Mouse (Mus musculus) layer of hippocampus, postnatal 25 days (tissue): ENCODE data around the gene Sgf29. TPM values are rescaled to one million over a fixed set of nuclear protein-coding genes. Genes with fewer than 3 reads are reported as not detected.

ENCODE experiments used
- DNase-seq, 2 experiments: peaks; one replicate each; pipeline ENCODE4 v3.0.0; 2022; ENCODE audit warnings: mixed read lengths in 2 of 2, low spot score in 1 of 2; ENCODE audit errors: extremely low spot score in 1 of 2
- total RNA-seq, 2 experiments: library from RNA; stranded (reverse); gene quantifications; 2 replicates each; pipeline ENCODE4 v1.2.3; 2021

Sgf29 gene
- total RNA-seq, 2 experiments from 2014 or later = 30.5 to 35.1 TPM

GRCm38 (mm10) chr7:126636733-126637520, 12.2 kb upstream of the Sgf29 start:
- peak in 1 of 2 experiments; percentile 22 for DNase-seq

GRCm38 (mm10) chr7:126642545-126643243, 6.4 kb upstream of the Sgf29 start:
- DNase-seq = no peak

DNA sequence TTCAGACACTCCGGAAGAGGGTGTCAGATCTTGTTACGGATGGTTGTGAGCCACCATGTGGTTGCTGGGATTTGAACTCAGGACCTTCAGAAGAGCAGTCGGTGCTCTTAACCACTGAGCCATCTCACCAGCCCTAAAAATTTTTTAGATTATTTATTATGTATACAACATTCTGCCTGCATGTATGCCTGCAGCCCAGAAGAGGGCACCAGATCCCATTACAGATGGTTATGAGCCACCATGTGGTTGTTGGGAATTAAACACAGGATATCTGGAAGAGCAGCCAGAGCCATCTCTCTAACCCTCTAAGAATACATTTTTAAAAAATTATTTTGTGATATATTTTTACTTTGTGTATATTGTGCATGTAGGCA, 5.9 kb upstream of the Sgf29 start:
- DNase-seq = peak in 1 of 2 experiments; percentile 22

DNA sequence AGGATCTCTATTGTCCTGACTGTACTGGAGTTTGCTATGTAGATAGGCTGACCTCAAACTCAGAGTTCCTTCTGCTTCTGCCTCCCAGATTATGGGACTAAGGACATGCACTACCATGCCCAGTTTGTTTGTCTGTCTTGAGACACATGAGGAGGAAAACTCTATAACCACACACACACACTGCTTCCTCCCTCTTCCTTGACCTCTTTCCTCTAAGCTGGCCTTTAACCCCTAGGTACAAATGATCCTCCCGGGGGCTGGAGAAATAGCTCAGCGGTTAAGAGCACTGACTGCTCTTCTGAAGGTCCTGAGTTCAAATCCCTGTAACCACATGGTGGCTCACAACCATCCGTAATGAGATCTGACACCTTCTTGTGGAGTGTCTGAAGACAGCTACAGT, 4.8 kb upstream of the Sgf29 start:
- no peak for DNase-seq

GRCm38 (mm10) chr7:126644914-126645313, 4.2 kb upstream of the Sgf29 start:
- DNase-seq = no peak

DNA sequence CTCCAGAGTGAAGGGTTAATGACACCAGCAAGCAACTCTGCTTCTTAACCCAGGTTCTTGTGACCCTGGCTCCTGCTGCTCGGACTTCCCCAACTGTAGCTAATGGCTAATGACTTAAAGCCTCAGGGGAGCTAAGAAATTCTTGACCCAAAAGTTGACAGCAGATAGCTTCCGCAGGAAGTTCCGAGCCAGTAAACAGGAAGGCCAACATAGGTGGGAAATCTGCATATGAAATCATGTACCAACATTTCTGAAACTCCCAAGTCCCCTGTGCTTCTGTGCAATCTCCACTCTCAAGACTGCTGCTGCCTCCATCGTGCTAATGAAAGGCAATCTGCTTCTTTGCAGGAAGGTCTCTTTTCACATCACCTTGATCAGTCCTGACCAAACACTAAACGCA, 3.4 kb upstream of the Sgf29 start:
- DNase-seq = no peak

DNA sequence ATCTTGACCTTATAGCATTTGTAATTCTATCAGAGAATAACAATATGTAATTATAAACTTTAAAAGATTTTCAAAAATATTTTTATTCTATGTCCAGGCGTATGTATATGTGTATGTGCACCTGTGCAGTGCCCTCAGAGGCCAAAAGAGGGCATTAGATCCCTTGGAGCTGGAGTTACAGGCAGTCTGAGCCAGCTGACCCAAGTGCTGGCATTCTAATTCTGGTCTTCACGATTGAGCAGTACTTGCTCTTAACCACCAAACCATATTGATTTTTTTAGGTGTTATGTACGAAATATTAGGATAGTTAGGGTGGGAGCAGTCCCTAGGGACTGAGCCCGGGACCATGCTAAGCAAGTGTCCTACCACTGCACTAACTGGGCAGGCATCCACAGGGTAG, 623 bp upstream of the Sgf29 start:
- DNase-seq = no peak

DNA sequence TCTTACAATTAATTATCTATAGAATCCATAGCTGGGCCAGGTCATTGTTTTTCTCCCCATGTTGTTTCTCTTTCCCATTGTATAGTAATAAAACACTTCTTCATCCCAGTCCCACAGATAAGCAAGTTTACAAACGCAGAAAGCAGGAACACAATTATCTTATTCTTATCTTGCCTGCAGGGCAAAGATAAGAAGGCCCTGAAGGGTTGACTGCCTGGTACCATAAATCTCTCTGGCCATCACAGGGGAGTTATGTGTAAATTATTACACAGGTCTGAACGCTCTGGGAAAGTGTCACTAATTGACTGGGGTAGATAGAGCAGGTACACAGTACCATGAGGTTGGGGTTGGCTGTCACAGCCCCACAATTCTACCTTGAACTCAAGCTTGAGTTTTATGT, 1.7 kb downstream of the Sgf29 start:
- DNase-seq = no peak

GRCm38 (mm10) chr7:126653991-126654390, 4.9 kb downstream of the Sgf29 start:
- no peak for DNase-seq

DNA sequence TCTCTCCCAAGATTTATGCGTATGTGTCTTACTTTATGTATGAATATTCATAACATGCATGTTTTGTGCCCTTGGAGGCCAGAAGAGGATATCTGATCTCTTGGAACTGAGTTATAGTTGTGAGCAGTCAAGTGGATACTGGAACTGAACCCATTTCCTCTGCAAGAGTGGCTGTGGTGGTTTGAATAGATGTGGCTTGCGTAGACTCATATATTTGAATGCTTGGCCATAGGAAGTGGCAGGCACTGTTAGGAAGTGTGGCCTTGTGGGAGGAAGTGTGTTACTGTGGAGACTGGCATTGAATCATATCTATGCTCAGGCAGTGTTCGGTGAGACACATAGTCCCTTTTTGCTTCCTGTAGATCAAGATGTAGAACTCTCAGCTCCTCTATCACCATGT, 6.6 kb downstream of the Sgf29 start:
- DNase-seq = no peak

DNA sequence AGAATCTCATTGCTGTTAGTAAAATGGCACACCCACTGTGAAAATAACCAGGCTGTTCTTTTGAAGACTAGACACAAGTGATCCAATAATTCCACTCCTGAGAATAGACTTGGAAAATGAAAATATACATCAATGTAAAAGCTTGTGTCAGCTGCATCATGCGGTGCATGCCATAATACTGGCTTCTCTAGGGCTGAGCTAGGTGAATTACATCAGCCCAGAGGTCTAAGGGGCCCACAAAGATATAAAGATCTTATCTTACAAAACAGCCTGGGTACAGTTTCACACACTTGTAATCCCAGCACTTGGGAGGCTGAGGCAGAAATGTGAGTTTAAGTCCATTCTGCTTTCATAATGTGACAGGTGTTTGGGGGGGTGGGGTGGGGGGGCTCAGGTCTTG, 8.4 kb downstream of the Sgf29 start:
- no peak for DNase-seq

GRCm38 (mm10) chr7:126659771-126660170, 10.7 kb downstream of the Sgf29 start:
- no peak for DNase-seq

- no peak for DNase-seq
Observed at GRCm38 (mm10) chr7:126663646-126664045, 14.5 kb downstream of the Sgf29 start.

- DNase-seq = no peak
Observed at GRCm38 (mm10) chr7:126665269-126665668, 16.2 kb downstream of the Sgf29 start.

DNA sequence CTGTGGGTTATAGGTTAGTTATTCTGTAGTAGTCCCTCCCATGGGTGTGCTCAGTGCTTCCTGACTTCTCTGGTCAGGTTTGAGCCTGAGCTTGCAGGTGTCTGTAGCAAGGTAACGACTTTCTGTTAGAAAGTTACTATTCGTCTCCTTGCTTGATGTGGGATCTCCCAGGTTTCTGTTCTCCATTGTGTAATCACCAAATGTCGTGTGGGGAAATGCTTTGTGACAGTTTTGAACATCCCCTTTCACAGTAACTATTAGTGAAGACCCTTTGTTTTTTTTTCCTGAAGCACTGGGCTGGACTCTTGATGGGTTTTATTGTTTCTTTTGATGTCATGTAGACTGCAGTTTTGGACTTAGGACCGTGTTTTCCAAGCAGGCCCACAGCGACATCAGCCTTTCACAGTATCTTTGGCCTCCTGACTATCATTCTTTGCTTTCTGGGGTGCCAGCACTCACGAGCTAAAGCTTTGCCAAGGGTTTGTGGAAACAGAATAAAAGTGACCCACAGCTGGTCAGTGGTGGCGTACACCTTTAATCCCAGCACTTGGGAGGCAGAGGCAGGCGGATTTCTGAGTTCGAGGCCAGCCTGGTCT, 18.5 kb downstream of the Sgf29 start:
- DNase-seq = no peak

DNA sequence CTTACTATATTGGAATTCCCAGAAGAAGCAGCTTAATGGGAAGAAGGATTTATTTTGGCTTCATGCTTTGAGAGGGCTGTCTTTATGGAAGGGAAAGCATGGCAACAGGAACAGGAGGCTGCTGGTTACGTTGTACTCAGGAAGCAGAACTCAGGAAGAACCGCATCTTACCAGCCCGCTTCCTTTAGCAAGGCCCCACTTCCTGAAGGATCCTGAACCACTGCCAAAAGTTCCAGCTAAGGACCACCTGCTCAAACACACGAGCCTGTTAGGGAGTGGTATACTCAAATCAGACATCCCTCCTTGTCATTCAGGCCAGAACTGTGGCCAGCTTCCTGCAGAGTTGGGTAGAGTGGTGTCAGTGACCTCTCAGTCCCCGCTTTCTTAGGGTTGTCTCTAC, 19.3 kb downstream of the Sgf29 start:
- no peak for DNase-seq

- DNase-seq = no peak
Observed at GRCm38 (mm10) chr7:126670152-126670551, 21.0 kb downstream of the Sgf29 start.

DNA sequence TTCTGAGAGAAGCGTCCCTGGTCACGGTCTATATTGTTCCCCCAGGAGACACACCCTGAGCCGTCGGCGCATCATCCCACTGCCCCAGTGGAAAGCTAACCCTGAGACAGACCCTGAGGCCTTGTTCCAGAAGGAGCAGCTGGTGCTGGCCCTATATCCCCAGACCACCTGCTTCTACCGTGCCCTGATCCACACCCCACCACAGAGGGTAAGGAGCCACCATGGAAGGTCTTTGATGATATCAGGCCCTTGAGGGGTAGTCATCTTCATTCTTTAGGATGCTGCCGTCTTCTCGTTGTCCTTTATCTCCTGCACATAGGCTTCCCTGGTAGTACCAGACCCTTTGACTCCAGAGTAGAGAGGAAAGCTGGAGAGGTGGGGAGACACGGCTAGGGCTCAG, 23.0 kb downstream of the Sgf29 start:
- DNase-seq = no peak

DNA sequence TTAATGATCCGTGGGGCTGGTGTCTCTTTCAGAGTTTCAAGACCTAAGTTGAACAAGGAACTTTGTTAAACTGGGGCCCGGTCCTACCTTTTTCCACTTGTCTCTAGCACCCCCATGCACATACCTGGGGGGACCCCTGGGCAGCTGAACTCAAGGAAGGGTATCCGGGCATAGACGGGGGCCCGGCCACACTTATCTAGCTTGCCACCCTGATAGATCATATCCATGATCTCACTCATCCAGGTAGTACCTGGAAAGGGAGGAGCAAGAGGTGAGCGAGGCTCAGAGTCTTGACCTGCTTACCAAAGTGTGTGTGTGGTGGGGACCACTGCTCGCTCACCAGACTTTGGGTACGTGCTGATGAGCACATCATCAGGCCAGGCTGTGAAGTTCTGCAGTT, 26.0 kb downstream of the Sgf29 start:
- no peak for DNase-seq

GRCm38 (mm10) chr7:126676207-126676606, 27.1 kb downstream of the Sgf29 start, which contains the start of gene Sult1a1:
TSS of gene Sult1a1 (minus strand) at chr7:126676432.
- DNase-seq = no peak

- DNase-seq = no peak
Observed at GRCm38 (mm10) chr7:126676631-126677220, 27.6 kb downstream of the Sgf29 start.
